In the genomic region with DNA sequence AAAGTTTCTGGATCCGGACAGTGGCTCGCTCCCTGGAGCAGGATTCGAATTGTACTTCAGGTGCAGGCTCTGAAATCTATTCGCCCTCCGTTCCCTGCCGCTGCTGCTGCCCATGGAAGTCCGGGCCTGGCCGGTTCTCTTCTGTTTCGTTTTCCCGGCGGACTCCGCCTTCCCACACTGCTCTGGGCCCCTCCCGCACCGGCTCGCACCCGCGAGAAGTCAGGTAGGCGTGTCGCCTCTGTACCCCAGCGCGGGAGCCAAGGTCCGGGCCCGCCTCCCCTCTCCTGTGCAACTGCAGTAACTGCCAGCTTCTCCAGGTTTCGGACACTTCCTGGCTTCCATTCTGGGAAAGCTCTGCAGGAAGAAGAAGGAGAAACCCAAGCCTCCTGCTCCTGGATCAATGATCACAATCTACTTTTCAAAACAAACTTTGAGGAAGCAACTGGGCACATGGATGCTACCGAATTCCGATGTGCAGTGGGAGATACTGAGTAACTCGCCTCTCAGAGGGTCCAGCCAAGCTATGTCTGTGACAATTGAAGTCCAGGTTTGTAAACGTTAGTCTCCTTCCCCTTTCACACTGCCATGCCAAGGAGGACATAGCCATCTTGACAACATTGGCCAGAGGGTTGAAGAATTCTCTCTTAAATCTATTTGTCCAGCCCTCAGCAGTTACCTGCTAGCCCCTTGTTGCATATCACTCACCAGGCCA, we compare ENCODE assay signal across 7 mouse cellular contexts. TPM values are rescaled to one million over a fixed set of nuclear protein-coding genes. Genes with fewer than 3 reads are reported as not detected.
A peak's percentile ranks its signal among the peaks of the same experiment; 100 is the strongest.
DNase-seq lines count a peak whose midpoint lies in the region; ATAC-seq lines count a peak whose summit lies in the region.

Gene Eif2ak2 (minus strand): TSS at position 173 of the 712 bp plus-strand sequence.

- H3K27me3 ChIP-seq in intestine, embryonic 15.5 days (replicated peaks) = no peaks in the 10 kb centered on the region

- no peaks in the 10 kb centered on the region; the same call in 1 of the 2 replicates for H3K4me1 ChIP-seq in intestine, embryonic 15.5 days (replicated peaks)

- intact Hi-C loops in gastrocnemius, postnatal 36 days (cut with DNase I) = no loop called here
- intact Hi-C loops in left cerebral cortex, postnatal 25 days (cut with DNase I) = no loop called here

- H3K9me3 ChIP-seq in intestine, embryonic 15.5 days = no peaks in the 10 kb centered on the region

- peak within 1 kb of the TSS; percentile 60 for H3K4me3 ChIP-seq in intestine, embryonic 15.5 days (replicated peaks)

- peak; percentile 100 for ATAC-seq in intestine, embryonic 15.5 days

- WGBS in intestine, embryonic 15.5 days = 2% methylated on average over 28 of the region's 28 CpGs

- peak within 1 kb of the TSS; percentile 79 for H3K9ac ChIP-seq in intestine, embryonic 15.5 days

- H3K27ac ChIP-seq in intestine, embryonic 15.5 days = peak within 1 kb of the TSS; percentile 83

- H3K36me3 ChIP-seq in intestine, embryonic 15.5 days = 0 out of 2 replicates have a peak, but pooled peaks cover 6% of the 10 kb centered on the region

- DNase-seq in adrenal gland, adult 8-10 months = peak; percentile 87
- peak; percentile 84 for DNase-seq in embryo, embryonic 9.5 days (ENCODE audit: extremely low spot score)
- peak; percentile 71 to 74 for DNase-seq in gastrocnemius, postnatal 36 days
- DNase-seq in left cerebral cortex, postnatal 25 days (ENCODE audit: low spot score in 2 of 2) = peak; percentile 34 to 49
- DNase-seq in mesoderm, embryonic 11.5 days (ENCODE audit: low read depth, low spot score) = peak; percentile 80
- DNase-seq in skeletal muscle tissue, adult 2 months (ENCODE audit: low read depth, low spot score) = peak; percentile 46

- H3K4me2 ChIP-seq in intestine, embryonic 15.5 days (replicated peaks) = peak within 1 kb of the TSS; percentile 69

RNA-seq across cellular contexts. Expression of gene Eif2ak2, which starts in this region (rescaled TPM):
- 10 to 100 TPM; 30.4 to 39.7 (median 35.0) TPM for total RNA-seq in adrenal gland, adult 8-10 months (2022)
- total RNA-seq in gastrocnemius, postnatal 36 days (2021) = 1 to 10 TPM; 3.4 to 3.6 TPM
- 16.1 and 17.7 TPM in 2 replicates for polyA plus RNA-seq in intestine, embryonic 15.5 days (2015; fragmentation: Nextera tagmentation; extraction: Ambion mirVana)
- 1 to 10 TPM; 3.5 to 4.5 TPM for total RNA-seq in left cerebral cortex, postnatal 25 days (2021)

Comparison
In these comparisons a context has a peak if more than half of its experiments do, and no peak if none do; other contexts are left out.
1. Peak in every context shown above with its lines: DNase-seq, ATAC-seq, H3K4me3 ChIP-seq and H3K27ac ChIP-seq.
2. RNA of gene Eif2ak2 (total RNA-seq): 30.4 to 39.7 TPM in adrenal gland, adult 8-10 months; 3.5 to 4.5 TPM in left cerebral cortex, postnatal 25 days and 3.4 to 3.6 TPM in gastrocnemius, postnatal 36 days; every median in the first group is over 4 times any median in the second.